Comparison of ENCODE assay signal across 8 mouse cellular contexts in genomic region chr9:73560037-73560436, GRCm38 (mm10).
DNase-seq lines count a peak whose midpoint lies in the region.

No protein-coding gene starts in this region.

- DNase-seq in gastrocnemius, adult 18-20 months (ENCODE audit: low spot score) = peak; percentile 16
- DNase-seq in gastrocnemius, adult 8-10 months (ENCODE audit: low spot score in 2 of 2) = no peak
- DNase-seq in 416B (ENCODE audit: low read depth) = peak; percentile 3
- DNase-seq in cerebellum, postnatal 10 days = peak; percentile 77 to 81
- peak; percentile 15 for DNase-seq in heart, postnatal 25 days (ENCODE audit: low spot score)
- no peak for DNase-seq in frontal cortex, adult 2 months (ENCODE audit: extremely low spot score in 1 of 2, low spot score in 1 of 2)
- no peak for DNase-seq in right cerebral cortex, postnatal 10 days (ENCODE audit: low spot score in 2 of 2)
- no peak for DNase-seq in layer of hippocampus, adult 8-10 months (ENCODE audit: low spot score in 2 of 2)

- intact Hi-C loops in heart, postnatal 25 days (cut with DNase I) = no loop called here

Comparison
In these comparisons a context has a peak if more than half of its experiments do, and no peak if none do; other contexts are left out.
1. DNase-seq: peak in gastrocnemius, adult 18-20 months (single experiment), 416B (single experiment), cerebellum, postnatal 10 days (2 of 2) and heart, postnatal 25 days (single experiment); none in gastrocnemius, adult 8-10 months (0 of 2), frontal cortex, adult 2 months (0 of 2), right cerebral cortex, postnatal 10 days (0 of 2) and layer of hippocampus, adult 8-10 months (0 of 2).